Comparison of ENCODE assay signal across 32 mouse cellular contexts in the genomic region with DNA sequence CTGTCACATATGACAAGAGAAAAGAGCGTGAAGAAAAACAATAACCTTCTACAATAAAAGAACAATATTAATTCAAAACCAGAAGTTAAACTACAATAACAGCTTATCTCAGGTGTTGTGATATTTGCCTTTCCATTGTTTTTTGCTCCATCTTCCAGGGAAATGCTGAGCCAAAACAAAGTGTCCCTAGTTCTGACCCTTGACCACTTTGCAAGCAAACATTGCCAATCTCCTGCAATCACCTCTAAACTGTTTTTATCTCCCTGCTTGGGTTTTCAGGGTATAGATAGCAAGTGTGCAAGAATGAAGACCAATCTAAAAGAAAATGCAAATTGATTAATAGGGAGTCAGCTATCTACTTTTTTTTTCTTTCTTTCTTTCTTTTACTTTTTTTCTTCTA.
"Had no signal": no experiment of that assay in that cellular context is flagged by ENCODE, and none has a peak within 500 bp of the region (broad histone marks: within the 10 kb centered on the region; RNA-seq: fewer than 3 reads in every experiment).

No protein-coding gene starts in this region.

- ATAC-seq: liver, embryonic 12.5 days; liver, postnatal 0 days; lung, postnatal 0 days; midbrain, embryonic 13.5 days; midbrain, embryonic 15.5 days; midbrain, embryonic 16.5 days had no signal

- H3K4me1 ChIP-seq: limb, embryonic 10.5 days; limb, embryonic 12.5 days; limb, embryonic 13.5 days; limb, embryonic 15.5 days; liver, embryonic 12.5 days; liver, embryonic 13.5 days; liver, embryonic 15.5 days; lung, embryonic 15.5 days; megakaryocyte, embryonic 14.5 days; midbrain, embryonic 10.5 days; midbrain, embryonic 12.5 days; midbrain, embryonic 13.5 days; midbrain, embryonic 15.5 days; neural tube, embryonic 12.5 days had no signal

- H3K4me3 ChIP-seq: left cerebral cortex, adult 2 months; limb, embryonic 10.5 days; limb, embryonic 12.5 days; limb, embryonic 13.5 days; limb, embryonic 15.5 days; liver, embryonic 12.5 days; liver, embryonic 13.5 days; liver, embryonic 15.5 days; lung, embryonic 15.5 days; megakaryocyte, embryonic 14.5 days; midbrain, embryonic 10.5 days; midbrain, embryonic 12.5 days; midbrain, embryonic 13.5 days; midbrain, embryonic 15.5 days; myocyte; neural tube, embryonic 12.5 days had no signal

- H3K36me3 ChIP-seq: limb, embryonic 10.5 days; limb, embryonic 12.5 days; limb, embryonic 13.5 days; limb, embryonic 15.5 days; liver, embryonic 12.5 days; liver, embryonic 13.5 days; liver, embryonic 15.5 days; lung, embryonic 15.5 days; midbrain, embryonic 10.5 days; midbrain, embryonic 12.5 days; midbrain, embryonic 13.5 days; midbrain, embryonic 15.5 days; neural tube, embryonic 12.5 days had no signal

- H3K27ac ChIP-seq: left cerebral cortex, adult 2 months; limb, embryonic 10.5 days; limb, embryonic 12.5 days; limb, embryonic 13.5 days; limb, embryonic 15.5 days; liver, embryonic 12.5 days; liver, embryonic 13.5 days; liver, embryonic 14.5 days; liver, embryonic 15.5 days; lung, embryonic 15.5 days; macrophage; midbrain, embryonic 10.5 days; midbrain, embryonic 12.5 days; midbrain, embryonic 13.5 days; midbrain, embryonic 15.5 days; neural tube, embryonic 12.5 days had no signal

- H3K9me3 ChIP-seq: limb, embryonic 10.5 days; limb, embryonic 12.5 days; limb, embryonic 13.5 days; limb, embryonic 15.5 days; liver, embryonic 12.5 days; liver, embryonic 13.5 days; liver, embryonic 15.5 days; lung, embryonic 15.5 days; megakaryocyte, embryonic 14.5 days; midbrain, embryonic 10.5 days; midbrain, embryonic 12.5 days; midbrain, embryonic 13.5 days; midbrain, embryonic 15.5 days; neural tube, embryonic 12.5 days had no signal

- H3K9ac ChIP-seq: limb, embryonic 12.5 days; limb, embryonic 13.5 days; limb, embryonic 15.5 days; liver, embryonic 12.5 days; liver, embryonic 13.5 days; liver, embryonic 14.5 days; liver, embryonic 15.5 days; liver, postnatal 0 days; lung, embryonic 14.5 days; lung, embryonic 15.5 days; midbrain, embryonic 12.5 days; midbrain, embryonic 13.5 days; midbrain, embryonic 15.5 days; neural tube, embryonic 12.5 days had no signal

- DNase-seq: left cerebral cortex, postnatal 4 days; liver; liver, embryonic 13.5 days; liver, postnatal 0 days; lung, adult 18-20 months; lung, adult 2 months; lung, embryonic 14.5 days; lung, postnatal 10 days; lung, postnatal 14 days; lung, postnatal 36 days; lung, postnatal 4 days; midbrain, embryonic 14.5 days had no signal

- H3K27me3 ChIP-seq: limb, embryonic 12.5 days; limb, embryonic 13.5 days; limb, embryonic 15.5 days; liver, embryonic 12.5 days; liver, embryonic 13.5 days; liver, embryonic 15.5 days; lung, embryonic 15.5 days; megakaryocyte, embryonic 14.5 days; midbrain, embryonic 12.5 days; midbrain, embryonic 13.5 days; midbrain, embryonic 15.5 days; neural tube, embryonic 12.5 days had no signal

- H3K4me2 ChIP-seq: limb, embryonic 12.5 days; limb, embryonic 13.5 days; limb, embryonic 15.5 days; liver, embryonic 12.5 days; liver, embryonic 13.5 days; liver, embryonic 15.5 days; lung, embryonic 14.5 days; lung, embryonic 15.5 days; midbrain, embryonic 11.5 days; midbrain, embryonic 12.5 days; midbrain, embryonic 13.5 days; midbrain, embryonic 15.5 days; neural tube, embryonic 12.5 days had no signal
